Mouse (Mus musculus) cerebellum, postnatal 36 days (tissue): Measurements from ENCODE around the gene Sema5a.

Source experiments
- DNase-seq, 2 experiments: peaks; one replicate each; pipeline ENCODE4 v3.0.0; 2021 to 2022; ENCODE audit warnings: mixed read lengths in 2 of 2

Sema5a gene

DNA sequence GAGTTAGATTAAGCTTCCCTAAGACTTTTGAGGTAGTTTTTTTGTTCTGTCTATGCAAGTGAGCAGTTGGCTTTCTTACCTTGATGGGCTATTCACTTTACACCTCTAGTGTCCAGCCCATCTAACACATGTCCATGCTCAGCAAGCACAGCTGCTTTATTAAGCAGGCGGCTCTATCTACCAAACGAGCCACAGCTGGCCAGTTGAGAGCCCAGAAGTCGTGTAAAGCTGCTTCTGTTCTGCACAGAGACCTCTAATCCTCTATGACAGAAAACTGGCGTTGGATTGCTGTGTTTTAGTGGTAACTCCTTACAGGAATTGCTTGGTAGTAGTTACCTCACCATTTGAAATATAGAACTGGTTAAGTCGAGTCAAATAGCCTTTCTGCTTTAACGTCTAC, 126.8 kb downstream of the Sema5a start:
- DNase-seq: no peak

DNA sequence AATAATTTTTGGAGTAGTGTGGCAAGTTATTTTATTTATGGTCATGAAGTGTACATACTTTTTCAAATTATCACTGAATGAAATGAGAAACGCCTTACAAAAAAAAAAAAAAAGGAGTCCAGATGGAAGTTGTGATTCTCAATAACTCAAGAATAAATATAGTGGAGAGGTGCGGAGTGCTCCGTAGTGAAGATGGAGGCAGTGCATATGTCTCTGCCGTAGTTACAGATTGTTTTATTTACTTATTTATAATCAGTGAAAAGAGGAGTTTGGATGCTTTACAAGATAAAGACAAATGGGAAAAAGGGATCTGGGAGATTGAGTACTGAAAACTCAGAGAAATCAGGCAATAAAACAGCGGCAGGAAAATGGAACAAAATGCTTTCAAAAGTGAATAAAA, 131.7 kb downstream of the Sema5a start:
- DNase-seq: no peak

DNA sequence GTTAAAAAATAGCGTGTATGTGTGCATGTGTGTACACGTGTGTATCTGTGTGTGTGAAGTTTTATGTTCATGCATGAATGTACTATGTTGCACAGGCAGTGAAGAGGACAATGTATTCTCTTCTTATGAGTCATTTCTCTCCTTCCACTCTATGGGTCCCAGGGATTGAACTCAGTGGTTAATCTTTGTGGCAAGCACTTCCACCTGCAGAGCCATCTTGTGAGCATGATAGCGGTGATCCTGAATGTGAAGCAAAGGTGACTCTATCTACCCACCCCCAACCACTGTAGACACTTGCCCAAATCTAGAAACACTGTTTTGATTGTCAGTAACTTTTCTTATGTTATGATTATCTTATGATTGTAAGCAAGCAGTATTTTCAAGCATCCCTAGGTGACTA, 133.2 kb downstream of the Sema5a start:
- DNase-seq: no peak

DNA sequence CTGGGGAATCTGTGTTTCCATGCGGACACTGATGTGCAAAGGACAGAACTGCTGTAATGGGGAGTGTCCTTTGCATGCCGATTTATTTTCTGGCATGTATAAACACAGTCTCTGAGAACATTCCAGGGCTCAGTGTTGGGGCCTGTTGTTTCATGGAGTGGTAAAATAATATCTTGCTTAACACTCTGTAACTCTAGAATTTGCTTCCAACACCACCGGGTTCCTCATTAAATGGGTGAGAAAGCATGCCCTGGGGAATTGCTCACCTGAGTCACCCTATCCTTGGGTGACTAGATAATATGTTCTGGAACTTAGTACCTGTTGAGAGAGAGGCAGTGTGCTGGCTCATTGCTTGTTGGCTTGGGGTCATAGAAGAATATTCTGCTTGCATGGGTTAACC, 135.7 kb downstream of the Sema5a start:
- no peak for DNase-seq

DNA sequence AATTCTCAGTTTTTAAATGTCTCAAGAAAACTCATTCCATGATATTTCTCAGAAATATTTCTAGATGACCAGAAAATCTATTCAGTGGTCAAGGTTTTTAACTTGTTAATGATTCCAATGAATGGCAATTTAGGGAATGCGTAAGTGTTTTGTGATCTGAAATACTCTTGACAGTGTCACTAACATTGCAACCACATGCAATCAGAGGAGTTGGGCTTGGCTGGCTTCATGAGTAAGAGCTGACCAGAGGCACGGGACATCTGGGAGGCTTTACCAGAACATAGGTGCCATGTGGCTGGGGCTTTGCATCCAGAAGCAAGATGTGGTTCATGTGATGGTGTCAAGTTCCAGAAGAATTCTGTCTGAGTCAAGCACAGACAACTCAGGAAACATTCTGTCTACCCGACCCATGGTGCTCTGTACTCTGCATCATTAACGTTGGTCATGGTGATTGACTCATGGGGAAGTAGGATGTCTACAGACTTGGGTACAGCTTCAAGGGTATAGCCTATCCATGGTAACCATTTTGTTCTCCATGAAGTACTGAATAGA, 138.4 kb downstream of the Sema5a start:
- no peak for DNase-seq

DNA sequence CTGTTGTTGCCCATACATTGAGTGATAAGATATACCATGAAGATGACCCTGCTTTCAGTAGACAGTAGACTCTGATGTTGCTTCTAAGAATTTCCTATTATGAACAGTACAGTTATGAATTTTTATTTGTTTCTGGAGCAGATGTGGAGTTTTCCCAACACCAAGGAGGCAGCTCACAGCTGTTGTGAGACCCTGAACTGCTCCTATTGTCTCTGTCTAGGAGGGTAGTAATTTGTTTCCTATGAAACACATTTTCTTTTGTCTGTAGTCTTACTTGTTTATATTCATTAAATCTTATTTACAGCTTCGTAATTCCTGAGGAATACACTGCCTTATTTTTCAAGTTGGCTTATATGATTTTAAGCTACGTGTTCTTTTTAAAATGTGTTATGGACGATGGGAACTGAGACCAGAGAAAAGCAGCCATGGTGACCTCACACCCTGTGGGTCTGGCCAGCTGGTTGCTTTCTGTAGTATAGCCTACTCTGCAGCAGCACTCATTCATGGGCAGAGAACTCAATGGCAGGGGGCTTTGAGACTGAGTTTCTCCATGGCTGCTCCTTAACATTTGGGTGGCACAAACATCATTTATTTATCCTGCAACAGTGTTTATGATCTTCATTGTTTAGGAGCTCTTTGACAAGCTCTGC, 151.8 kb downstream of the Sema5a start:
- DNase-seq: no peak

DNA sequence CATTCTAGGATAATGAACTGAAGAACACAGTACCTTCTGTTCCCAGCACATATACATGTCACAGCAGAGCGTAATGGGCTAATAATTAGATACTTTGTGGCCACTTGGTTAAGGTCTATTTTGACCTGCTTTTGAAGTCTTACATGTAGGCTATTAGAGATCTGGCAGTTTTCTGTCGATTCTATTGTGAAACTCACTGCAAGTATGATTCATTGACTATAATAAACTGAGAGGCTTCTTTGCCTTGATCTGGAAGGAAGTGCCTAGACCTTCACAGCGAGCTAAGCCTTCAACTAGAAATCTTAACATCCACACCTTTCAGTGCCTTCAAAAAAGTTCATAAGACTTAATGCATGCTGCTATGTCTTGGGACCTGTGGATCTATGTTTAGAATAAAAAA, 152.5 kb downstream of the Sema5a start:
- DNase-seq: no peak

DNA sequence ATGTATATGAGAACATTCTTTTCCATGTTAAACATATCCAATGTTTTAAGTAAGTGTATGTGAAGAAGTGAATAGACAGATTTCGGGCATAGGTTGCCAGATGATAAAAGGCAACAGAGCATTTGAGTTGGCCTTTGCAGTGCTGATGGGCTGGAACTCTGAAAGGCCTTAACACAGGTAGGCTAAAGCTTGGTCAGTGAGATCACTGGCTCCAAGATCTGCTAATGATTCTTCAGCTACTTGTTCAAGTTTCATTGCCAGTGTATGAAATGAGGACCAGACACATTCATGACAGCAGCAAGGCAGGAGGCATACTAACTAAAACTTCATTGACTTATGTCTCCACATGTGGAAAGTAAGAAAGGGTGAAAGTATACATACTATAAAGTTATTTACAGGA, 154.1 kb downstream of the Sema5a start:
- DNase-seq: no peak

DNA sequence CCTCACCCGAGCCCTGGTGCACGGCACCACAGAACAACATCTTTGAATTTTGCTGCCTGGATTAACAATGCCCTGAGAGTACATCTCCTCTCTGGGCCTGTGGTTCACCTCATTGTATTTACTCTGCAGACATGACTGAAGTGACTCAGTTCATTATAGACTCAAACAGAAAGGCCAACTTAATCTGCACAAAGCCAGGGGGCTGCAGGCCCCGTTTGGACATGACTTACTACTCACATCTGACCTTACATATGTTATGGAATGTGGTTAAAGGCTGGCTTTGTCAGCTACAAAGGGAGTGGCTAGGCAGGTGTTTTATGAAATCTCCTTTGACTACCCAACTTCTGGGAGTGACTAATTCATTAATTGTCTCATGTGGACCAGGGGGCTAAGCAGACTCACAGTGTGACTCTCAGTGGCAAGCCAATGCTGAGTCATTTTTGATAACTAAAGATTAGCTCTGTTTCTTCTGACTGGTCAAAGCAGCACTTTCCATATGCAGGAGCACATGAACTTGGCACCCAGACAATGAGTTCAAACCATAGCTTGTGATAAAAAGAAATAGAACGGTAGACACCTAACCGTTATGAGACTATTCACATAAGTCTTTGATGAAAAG, 157.4 kb downstream of the Sema5a start:
- no peak for DNase-seq

DNA sequence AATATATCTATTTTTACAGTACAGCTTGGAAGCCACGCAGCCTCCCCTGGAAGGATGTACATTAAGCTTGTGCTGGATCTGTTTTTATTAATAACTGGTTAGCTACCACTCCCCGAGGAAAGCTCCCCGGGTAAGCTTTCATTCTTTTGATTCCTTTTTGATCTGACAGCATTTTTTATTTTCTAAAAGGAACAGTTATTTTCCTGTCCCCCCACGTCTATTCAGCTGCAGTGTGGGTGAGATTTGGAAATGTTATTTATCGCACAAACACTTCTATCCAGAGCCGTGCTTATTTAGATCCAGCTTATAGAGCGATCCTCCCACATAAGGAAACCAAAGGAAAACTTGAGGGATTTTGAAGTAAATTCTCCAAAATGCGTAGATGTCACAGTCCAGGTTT, 158.7 kb downstream of the Sema5a start:
- DNase-seq: no peak

DNA sequence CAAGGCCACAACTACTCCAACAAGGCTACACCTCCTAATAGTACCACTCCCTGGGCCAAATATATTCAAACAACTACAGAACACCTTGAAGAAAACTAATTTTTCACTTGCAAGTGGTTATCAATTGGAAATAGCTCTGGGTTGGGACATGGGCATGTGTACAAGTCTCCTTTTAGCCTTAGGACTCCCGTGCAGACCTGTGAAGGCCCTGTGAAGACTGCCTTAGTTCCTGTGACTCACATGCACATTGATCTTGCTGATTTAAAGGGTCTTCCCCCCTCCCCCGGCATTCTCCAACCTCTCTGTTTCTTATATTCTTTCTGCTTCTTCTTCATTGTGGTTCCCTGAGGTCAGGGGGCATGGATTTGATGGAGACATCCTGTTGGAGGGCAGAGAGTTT, 161.8 kb downstream of the Sema5a start:
- no peak for DNase-seq

DNA sequence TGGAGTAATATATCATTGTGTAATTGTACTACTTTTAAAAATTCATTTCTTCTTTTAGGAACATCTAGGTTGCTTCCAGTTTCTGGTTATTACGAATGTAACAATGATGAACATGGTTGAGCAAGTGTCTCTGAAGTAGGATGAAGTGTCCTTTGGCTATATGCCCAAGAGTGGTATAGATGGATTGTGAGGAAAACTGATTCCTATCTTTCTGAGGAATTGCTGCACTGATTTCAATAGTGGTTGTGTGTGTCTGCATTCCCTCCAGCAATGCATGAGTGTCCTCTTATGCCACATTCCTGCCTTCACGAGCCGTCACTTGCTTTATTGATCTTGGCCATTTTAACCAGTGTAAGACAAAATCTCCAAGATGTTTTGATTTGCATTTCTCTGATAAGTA, 163.2 kb downstream of the Sema5a start:
- DNase-seq: no peak

DNA sequence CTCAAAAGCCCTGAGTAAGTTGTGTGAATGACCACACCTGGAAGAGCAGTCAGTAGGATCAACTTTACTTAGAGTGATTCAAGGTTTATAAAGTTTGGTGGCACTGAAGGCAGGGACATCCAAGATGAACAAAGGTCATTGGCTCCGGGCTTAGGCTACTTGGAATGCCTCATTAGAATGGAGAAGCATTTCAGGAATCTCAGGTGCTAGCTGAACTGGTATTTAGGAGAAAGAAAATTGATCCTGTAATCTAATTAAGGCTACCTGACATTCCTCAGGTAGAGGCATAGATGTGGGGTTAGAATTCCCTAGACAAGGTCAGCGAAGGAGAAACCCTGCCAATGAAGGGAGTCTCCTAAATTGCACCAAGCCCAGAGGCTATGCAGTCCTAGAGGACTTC, 171.7 kb downstream of the Sema5a start:
- no peak for DNase-seq

DNA sequence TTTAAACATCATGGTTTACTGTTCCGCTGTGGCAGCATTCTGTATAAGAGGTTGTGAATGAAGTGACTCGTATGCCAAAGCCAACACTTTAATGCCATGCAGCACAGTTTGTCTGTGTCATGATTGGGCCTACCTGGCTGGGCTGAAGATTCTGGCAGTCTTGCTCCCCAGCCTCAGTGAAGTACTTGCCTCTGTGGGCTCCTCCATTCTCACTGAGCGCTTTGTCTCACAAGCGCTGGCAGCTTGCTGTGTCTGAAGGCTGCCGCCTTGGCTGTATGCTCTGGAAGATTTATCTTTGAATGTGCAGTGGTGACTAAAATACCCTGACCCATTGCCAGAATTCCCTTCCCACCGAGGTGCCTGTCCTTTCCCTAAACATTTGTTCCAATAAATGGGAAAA, 178.0 kb downstream of the Sema5a start:
- DNase-seq: peak in 1 of 2 experiments; percentile 9

DNA sequence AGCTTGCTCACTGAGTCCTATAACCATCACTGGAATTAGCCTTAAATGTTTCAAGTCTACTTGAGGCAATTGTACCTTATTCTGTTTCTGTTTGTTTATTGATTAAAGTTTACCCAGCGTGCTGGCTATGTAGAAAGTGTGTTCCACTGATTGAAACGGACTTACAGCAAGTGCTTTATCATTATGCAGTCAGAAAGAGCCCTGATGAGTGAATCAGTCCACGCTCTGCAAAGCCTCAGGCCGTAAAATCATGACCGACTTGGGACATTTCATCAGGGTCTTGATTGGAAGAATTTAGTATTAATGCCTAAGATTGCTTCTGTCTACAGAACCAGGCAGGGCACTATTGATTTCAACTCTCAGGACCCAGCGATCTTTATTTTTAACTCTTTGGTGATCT, 178.5 kb downstream of the Sema5a start:
- DNase-seq: no peak

DNA sequence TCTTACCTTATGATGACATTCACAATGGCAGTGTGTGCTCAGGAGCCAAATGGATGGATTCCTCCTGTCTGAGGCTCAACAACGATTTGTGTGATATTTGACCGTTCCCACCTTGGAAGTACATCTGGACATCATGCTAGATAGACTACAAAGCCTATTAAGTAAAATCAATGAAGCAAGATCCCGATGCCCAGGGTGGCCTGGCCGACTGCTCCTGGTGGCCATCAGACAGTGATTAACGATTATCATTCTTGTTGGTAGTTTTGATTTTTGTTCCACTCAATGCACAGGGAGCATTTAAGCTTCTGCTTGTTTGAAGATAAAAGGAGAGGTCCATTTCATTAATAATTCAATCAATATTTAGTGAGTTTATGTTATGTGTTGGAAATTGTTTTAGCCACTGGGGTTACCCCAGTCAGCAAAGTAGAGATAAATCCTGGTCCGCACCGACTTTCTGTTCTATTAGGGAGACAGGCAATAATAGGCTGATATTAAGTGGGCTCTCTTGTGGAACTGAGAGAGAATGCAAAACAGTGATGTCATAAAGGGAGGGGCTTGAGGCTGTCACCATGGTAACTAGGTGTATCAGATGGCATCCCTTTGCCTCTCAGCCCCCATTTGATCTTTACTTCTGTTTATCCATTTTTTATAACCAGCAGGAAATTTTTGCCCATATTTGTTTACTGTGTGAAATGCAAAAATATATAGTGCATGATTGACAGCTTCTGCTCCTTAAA, 182.7 kb downstream of the Sema5a start:
- DNase-seq: no peak

DNA sequence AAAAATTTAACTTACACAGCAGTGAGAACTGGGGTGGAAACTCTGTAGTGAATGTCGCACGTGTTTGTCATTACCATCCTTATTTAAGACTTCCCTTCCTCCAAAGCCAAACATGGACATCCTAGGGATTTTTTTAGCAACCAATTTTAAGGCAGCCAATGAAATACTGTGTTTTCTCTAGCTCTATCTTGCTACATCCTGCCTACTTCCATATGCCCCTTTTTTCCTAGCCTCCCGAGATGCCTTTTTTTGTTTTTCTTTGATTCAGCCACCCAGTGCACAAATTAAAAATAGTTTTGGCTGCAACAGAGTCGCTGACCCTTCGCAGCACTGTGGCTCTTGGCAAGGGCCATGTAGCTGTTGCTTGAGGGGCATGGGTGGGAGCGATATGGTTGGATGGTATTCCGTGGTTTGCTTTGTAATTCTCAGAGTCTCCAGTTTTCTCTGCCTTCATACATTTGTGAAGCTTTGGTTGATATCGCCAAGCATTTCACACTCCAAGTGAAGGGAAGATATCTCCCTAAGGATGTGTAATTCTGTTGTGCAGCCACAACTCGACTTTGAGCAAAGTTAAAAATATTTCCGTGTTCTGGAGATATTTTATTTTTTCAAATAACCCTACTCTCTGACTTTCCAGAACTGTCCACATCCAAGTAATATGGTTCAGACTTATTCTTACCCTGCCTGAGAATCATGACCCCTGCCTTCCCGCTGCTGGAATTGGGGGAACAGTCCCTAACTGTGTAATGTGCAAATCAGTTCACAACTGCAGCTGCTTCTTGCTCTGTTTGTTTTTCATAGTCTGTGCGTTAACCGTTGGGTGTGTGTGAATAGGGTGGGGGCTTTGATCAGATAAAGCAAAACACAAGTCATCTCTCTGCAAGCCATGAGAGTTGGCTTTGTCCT, 188.6 kb downstream of the Sema5a start:
- DNase-seq: no peak

DNA sequence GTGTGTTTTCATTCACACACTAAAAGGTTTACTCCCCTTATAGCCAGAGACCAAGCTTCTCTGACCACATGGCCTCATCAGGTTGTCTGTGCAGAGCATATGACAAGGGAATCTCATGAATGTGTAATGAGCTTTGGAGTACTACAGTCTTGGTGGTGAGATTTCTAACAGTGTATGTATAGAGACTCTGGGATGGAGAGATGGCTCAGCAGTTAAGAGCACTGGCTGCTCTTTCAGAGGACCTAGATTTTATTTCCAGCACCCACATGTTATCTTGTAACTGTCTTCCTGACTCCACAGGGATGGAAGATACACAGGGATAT, 189.2 kb downstream of the Sema5a start:
- no peak for DNase-seq

DNA sequence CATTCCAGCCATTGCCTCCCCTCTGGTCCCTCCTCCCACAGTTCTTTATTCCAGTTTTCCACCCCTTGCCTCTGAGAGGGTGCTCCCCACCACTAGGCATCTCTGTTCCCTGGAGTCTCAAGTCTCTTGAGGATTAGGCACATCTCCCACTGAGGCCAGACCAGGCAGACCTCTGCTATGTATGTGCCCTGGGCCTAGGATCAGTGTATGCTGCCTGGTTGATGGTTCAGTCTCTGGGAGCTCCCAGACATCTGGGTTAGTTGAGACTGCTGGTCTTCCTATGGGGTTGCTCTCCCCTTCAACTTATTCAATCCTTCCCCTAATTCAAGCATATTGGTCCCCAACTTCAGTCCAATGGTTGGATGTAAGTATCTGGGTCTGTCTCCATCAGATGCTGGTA, 189.7 kb downstream of the Sema5a start:
- no peak for DNase-seq

DNA sequence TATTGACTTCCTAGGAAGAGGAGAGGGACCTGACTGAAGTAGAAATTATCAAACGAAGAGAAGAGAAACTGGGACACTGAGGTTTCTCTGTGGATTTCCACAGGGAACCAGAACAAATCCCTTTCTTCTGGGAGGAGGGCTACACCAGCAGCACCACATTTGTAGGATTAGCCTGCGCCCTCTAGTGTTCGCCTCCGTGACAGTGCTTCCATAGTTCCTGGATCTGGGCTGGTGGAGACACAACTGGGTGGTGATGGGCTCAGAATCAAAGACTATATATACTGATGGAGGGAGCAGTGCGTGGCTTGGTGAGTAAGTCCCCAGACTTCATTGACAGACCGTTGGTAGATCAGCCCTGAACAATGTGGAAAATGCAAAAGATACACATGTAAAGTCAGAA, 193.0 kb downstream of the Sema5a start:
- DNase-seq: peak; percentile 80 to 85

DNA sequence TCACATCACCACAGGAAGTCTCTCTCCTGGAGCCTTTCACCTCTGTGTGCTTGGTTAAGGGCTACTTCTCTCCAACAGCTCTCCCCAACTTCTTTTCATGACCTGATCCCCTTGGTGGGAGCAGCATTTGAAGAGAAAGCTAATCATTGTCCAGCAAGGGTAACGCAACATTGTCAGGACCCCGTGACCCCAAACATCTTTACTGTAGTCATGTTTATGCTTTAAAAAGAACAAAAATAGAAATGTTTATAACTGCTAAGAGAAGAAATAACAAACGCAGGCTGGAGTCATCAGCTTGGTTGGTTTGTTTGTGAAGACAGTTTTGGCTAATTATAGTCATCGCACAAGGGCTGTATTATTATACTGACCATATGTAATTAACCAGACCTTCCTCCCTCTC, 198.1 kb downstream of the Sema5a start:
- DNase-seq: no peak

DNA sequence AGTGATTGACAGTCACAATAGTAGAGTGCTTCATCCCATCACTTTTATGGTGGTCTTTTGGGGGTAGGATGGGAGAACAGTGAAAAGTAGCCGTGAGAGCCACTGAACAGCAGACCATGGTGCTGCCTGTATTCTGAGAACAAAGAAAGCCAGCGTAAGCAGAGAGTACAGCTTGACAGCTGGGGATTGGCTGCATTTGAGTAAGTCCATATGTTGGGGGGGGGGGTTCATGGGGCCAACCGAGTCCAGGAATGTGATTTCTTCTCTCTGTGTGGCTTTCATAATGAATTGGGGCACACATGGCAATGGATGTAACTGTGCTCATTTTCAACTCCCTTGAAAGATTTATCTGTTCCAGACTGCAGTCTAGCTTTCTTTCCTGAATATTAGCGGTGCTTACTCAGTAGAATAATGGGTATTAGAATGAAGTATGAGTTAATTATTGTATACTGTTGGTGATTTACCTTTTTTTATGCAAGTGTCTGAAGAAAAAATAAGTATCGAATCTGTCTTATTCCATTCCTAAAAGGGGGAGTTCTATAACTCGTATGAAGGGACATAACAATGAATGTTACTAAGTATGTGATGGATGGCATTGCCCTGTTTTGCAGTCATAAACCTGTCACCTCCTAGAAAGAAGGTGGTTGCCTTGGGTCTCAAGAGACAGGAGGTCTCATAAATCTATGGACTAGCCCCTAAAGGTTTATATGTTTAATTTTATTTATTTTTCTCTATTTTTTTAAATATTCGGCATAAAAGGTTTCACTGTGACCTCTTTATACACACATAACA, 203.1 kb downstream of the Sema5a start:
- no peak for DNase-seq
